Mouse (Mus musculus): ENCODE results near the gene Adgrl2.

GRCm38 (mm10) chr3:148866053-148866452 is 124.3 kb downstream of the Adgrl2 start:
- TF ChIP-seq CTCF (IDR thresholded peaks at IDR 0.05; ENCODE audit: borderline replicate concordance, insufficient read depth, low read length) (no peak), POLR2A (IDR thresholded peaks at IDR 0.05; ENCODE audit: low read depth, low read length) (no peak)

Measured in embryonic fibroblast, embryonic 13.5 days (primary cell).